Mouse (Mus musculus) brown adipose tissue, adult 24 weeks (tissue): ENCODE measurements around the gene Smu1. TPM values are rescaled to one million over a fixed set of nuclear protein-coding genes. Genes with fewer than 3 reads are reported as not detected.

Experiments
- H3K27ac ChIP-seq: fragments of 200-500 bp; replicated peaks from 2 replicates; pipeline ENCODE4 v1.5.1; 2012; ENCODE audit warnings: low read depth, mild to moderate bottlenecking, low read length
- H3K4me1 ChIP-seq: fragments of 200-500 bp; 2 replicates; pipeline ENCODE4 v1.6.1; 2012; ENCODE audit warnings: low read length, mixed read lengths; ENCODE audit not compliant: control insufficient read depth, insufficient read depth, insufficient read length
- H3K4me3 ChIP-seq: fragments of 200-500 bp; 2 replicates; pipeline ENCODE4 v1.5.1; 2012; ENCODE audit warnings: low read depth, mild to moderate bottlenecking, low read length, moderate library complexity; ENCODE audit not compliant: insufficient read depth
- polyA plus RNA-seq: library from polyadenylated mRNA; stranded (reverse); fragments of >200 nt; gene quantifications from 2 replicates; pipeline ENCODE4 v1.2.4, GENCODE M21; 2012; ENCODE audit not compliant: missing spikeins, insufficient read depth, insufficient read length

Smu1 gene
- polyA plus RNA-seq, 1 experiment = 35.8 TPM

DNA sequence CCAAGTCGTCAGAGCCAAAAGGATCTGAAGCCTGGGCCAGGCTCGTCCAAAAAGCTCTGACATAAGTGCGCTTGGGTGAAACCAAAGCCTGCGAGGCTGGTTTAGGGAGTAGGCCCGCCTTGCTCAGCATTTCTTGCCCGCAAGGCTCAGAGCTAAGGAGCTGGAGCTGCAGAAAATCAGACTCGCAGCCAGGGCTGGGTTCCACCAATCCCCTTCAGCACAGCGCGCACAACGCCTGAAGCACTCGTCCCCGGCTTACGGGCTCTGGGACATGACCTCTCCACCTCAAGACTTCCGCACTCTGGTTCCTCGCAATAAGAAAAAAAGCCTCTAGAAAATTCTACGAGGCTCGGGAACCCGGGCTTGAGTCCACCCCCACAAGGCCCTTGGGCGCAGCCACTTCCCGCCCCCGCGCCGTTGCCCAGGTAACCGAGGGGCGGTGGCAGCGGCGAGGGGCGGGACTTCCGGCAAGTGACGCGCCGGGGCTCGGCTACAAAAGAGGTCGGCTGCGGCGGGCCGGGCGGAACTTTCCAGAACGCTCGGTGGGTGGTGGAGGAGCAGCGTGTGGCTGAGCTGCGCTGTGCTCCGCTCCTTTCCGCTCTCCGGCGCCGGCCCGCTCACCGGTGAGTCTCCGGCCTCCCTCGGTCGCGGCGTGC lies 35.6 kb downstream of the Smu1 start, which contains the start of gene Dnaja1:
Dnaja1 (plus strand) TSS at position 140 of the 656 bp plus-strand sequence.
- Histone ChIP-seq H3K27ac (peak within 1 kb of the TSS; percentile 100), H3K4me3 (peak within 1 kb of the TSS; percentile 89), H3K4me1 (peaks cover 9% of the 10 kb centered on the region)

DNA sequence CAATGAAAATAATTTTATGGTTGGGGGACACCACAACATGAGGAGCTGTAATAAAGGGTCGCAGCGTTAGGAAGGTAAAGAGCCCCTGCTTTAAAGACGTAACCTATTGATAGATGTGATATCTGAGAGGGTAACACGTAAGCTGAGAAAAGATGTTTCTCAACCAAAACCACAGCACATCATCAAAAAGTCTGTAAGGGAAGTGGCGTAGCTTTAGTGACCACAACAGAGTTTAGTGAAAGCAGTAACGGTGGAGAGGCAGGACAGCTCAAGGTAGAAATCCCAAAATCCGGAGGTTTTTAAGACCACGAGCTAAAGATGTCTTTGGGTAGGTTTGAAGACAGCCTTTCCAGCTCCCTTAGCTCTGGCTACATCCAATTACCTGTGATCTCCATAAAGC lies 36.8 kb downstream of the Smu1 start:
- Histone ChIP-seq H3K27ac (peak overlapping the region; percentile 100), H3K4me1 (peaks cover 9% of the 10 kb centered on the region), H3K4me3 (peak overlapping the region; percentile 63; the same call in 1 of the 2 replicates)

DNA sequence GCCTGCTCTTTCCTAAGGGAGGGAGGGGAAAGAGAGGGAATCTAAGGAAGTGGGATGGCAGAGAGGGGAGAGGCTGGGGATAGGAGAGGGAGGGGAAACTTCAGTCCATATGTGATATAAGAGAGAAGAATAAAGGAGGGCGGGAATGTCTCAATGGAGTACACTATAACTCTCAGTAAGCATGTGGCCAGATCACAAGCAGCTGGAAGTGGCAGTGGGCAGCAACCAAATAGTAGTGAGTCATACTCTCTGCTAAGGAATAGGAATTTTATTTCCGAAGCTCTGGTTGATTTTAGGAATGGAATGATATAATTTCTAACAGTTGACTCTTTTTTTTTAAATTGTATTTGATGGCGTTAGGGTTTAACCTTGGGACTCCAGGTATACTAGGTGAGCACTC lies 40.6 kb downstream of the Smu1 start:
- Histone ChIP-seq H3K4me3 (no peak overlapping the region), H3K4me1 (peaks cover 7% of the 10 kb centered on the region), H3K27ac (no peak overlapping the region)

DNA sequence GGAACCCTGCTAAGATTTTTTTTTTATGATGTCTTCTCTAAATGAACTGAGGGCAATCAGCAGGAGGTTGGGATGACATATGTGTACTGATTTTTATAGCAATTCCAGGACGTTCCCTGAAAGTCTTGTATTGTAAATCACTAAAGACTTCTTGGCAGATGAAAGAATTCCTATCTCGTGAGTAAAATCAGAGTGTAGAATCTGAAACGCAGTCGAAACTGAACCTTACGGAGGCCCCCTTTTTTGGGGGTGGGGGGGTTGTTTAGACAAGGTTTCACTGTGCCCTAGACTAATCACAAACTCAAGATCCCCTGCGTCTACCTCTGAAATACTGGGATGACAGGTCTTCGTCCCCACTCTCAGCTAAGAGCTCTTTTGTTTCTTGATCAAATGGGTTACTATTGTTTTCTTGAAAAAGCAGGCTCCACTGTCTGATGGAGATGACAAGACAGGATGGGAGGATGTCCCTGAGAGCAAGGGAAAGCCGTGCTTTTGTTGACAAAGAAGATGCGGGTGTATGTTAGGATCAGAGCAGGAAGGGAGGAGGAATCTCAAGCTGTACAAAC lies 53.9 kb downstream of the Smu1 start:
- Histone ChIP-seq H3K4me3 (peak overlapping the region; percentile 75), H3K4me1 (peaks cover 14% of the 10 kb centered on the region), H3K27ac (peak overlapping the region; percentile 98)

- peak within 1 kb of the TSS; percentile 75 for H3K4me3 ChIP-seq
- peak within 1 kb of the TSS; percentile 98 for H3K27ac ChIP-seq
- peaks cover 14% of the 10 kb centered on the region for H3K4me1 ChIP-seq
Measured at GRCm38 (mm10) chr4:40702797-40703709, 54.7 kb downstream of the Smu1 start, which contains the start of gene Aptx. Aptx (minus strand) TSS chr4:40703194.

DNA sequence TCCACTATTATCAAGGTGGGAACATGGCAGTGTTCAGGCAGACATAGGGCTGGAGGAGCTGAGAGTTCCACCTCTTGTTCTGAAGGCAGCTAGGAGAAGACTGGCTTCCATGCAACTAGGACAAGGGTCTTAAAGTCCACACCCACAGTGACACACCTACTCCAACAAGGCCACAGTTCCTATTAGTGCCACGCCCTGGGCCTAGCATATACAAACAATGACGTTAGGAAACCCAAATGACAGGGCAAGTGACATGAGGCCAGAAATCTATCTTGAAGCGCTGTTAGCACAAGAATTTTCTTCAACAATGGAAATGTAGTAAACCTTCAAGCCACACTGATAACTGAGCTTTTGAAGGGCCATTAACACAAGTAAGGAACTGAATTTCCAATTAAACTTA lies 55.9 kb downstream of the Smu1 start:
- H3K4me3 ChIP-seq = no peak overlapping the region; the same call in 1 of the 2 replicates
- peaks cover 14% of the 10 kb centered on the region for H3K4me1 ChIP-seq
- peak overlapping the region; percentile 67 for H3K27ac ChIP-seq

DNA sequence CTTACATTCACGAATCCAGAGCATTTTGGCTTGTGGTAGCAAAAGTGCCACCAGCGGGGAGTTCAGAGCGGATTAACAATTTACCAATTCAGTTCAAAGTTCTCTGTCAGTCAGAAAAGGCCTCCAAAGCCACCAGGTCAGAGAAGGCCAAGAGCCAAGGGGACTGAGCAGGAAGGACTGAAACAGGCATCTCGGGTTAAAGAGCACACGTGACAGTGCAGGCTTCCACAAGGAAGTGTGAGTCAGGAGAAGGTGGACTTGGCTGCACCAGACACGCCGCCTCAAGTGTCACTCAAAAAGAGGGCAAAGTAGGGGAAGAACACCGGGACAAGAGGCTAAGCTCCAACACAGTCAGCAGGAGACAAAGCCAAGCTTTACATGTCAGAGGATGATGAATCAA lies 57.5 kb downstream of the Smu1 start:
- Histone ChIP-seq H3K4me3 (no peak overlapping the region), H3K27ac (no peak overlapping the region), H3K4me1 (peaks cover 14% of the 10 kb centered on the region)

GRCm38 (mm10) chr4:40697059-40697458 lies 60.7 kb downstream of the Smu1 start:
- Histone ChIP-seq H3K4me3 (no peak overlapping the region), H3K27ac (no peak overlapping the region), H3K4me1 (peaks cover 8% of the 10 kb centered on the region)

DNA sequence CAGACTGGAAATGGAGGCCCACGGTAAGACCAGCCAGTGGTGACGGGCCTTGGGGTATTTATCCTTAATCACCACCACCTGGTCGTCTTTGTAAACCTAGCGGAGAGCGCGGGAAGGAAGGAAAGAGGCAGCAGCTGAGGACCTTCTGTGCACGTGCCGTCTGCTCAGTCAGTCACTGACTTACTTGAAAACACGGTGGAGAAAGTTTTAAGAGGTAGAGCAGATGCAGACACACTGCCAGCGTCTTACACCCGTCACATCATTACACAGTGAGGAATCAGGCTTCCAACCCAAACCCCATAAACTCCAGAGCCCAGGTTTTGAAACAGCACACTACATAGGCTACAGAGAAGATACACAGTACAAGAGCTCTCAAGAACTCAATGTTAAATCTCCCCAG lies 66.6 kb downstream of the Smu1 start:
- no peak overlapping the region for H3K27ac ChIP-seq
- H3K4me1 ChIP-seq = no peaks in the 10 kb centered on the region
- H3K4me3 ChIP-seq = no peak overlapping the region

Other genes with a start within 250 kb of the Smu1 start
- gene Aptx, start 54.7 kb downstream of the Smu1 start, polyA plus RNA-seq = 22.9 and 23.2 TPM in 2 replicates
- 160 and 462 TPM in 2 replicates for gene Dnaja1, start 35.8 kb downstream of the Smu1 start, polyA plus RNA-seq
- 33.0 and 33.8 TPM in 2 replicates for gene B4galt1, start 96.1 kb upstream of the Smu1 start, polyA plus RNA-seq
- not detected in 2 replicates for gene Spink4, start 162.1 kb upstream of the Smu1 start, polyA plus RNA-seq
- 295 and 387 TPM in 2 replicates for gene Bag1, start 190.4 kb upstream of the Smu1 start, polyA plus RNA-seq
- 106 and 109 TPM in 2 replicates for gene Chmp5, start 190.5 kb upstream of the Smu1 start, polyA plus RNA-seq
- 12.0 and 14.9 TPM in 2 replicates for gene Nfx1, start 213.0 kb upstream of the Smu1 start, polyA plus RNA-seq